Mouse (Mus musculus) ovary, adult 18-20 months (tissue): ENCODE measurements around the gene Dusp18.
A peak's percentile ranks its signal among the peaks of the same experiment; 100 is the strongest.

ENCODE experiments used
- DNase-seq: peaks from one replicate; pipeline ENCODE4 v3.0.0; 2022; ENCODE audit warnings: low spot score, mixed read lengths

Dusp18 gene

GRCm38 (mm10) chr11:3930019-3930418 is 35.0 kb downstream of the Dusp18 start:
- DNase-seq: no peak

- no peak for DNase-seq
Observed at GRCm38 (mm10) chr11:3930931-3931330, 35.9 kb downstream of the Dusp18 start.

- peak; percentile 82 for DNase-seq
Observed at GRCm38 (mm10) chr11:3931511-3932211, 36.6 kb downstream of the Dusp18 start, which contains the start of gene Tcn2. TSS of gene Tcn2 (minus strand) at chr11:3932159.

- DNase-seq: no peak
Observed at GRCm38 (mm10) chr11:3933756-3934285, 38.8 kb downstream of the Dusp18 start.

GRCm38 (mm10) chr11:3935135-3935534 is 40.1 kb downstream of the Dusp18 start:
- no peak for DNase-seq

- no peak for DNase-seq
Observed at GRCm38 (mm10) chr11:3936318-3936717, 41.3 kb downstream of the Dusp18 start.

- no peak for DNase-seq
Observed at GRCm38 (mm10) chr11:3937321-3937874, 42.4 kb downstream of the Dusp18 start.

GRCm38 (mm10) chr11:3941371-3941770 is 46.3 kb downstream of the Dusp18 start:
- no peak for DNase-seq

- DNase-seq: no peak
Observed at GRCm38 (mm10) chr11:3946386-3946785, 51.3 kb downstream of the Dusp18 start.
